Mouse (Mus musculus): Measurements from ENCODE around the gene Hmga2. TPM values are rescaled to one million over a fixed set of nuclear protein-coding genes. Genes with fewer than 3 reads are reported as not detected.
"Not testable (repeated sequence)": the region's sequence is repeated elsewhere in the genome, so short reads cannot be mapped to it uniquely, and the experiment has no call there.

The Hmga2 gene
- polyA plus RNA-seq, 2 experiments from 2014 or later: 0.26 TPM; not detected in 1

GRCm38 (mm10) chr10:120390912-120391835, 85.1 kb downstream of the Hmga2 start:
- ATAC-seq: no peak

GRCm38 (mm10) chr10:120389707-120390106, 86.6 kb downstream of the Hmga2 start:
- no peak for ATAC-seq

GRCm38 (mm10) chr10:120388966-120389365, 87.3 kb downstream of the Hmga2 start:
- ATAC-seq: no peak

- no peak for ATAC-seq
Measured at GRCm38 (mm10) chr10:120388400-120388871, 87.8 kb downstream of the Hmga2 start.

- ATAC-seq: no peak
Measured at GRCm38 (mm10) chr10:120387105-120387504, 89.2 kb downstream of the Hmga2 start.

GRCm38 (mm10) chr10:120384797-120385600, 91.3 kb downstream of the Hmga2 start:
- ATAC-seq: peak; percentile 54

GRCm38 (mm10) chr10:120384040-120384439, 92.2 kb downstream of the Hmga2 start:
- no peak for ATAC-seq

- ATAC-seq: no peak
Measured at GRCm38 (mm10) chr10:120377795-120378194, 98.5 kb downstream of the Hmga2 start.

- ATAC-seq: no peak
Measured at GRCm38 (mm10) chr10:120377327-120377752, 98.9 kb downstream of the Hmga2 start.

GRCm38 (mm10) chr10:120375438-120375837, 100.8 kb downstream of the Hmga2 start:
- peak; percentile 77 for ATAC-seq

- no peak for ATAC-seq
Measured at GRCm38 (mm10) chr10:120371215-120371614, 105.1 kb downstream of the Hmga2 start.

GRCm38 (mm10) chr10:120369187-120369805, 107.0 kb downstream of the Hmga2 start:
- no peak for ATAC-seq

- ATAC-seq: not testable (repeated sequence)
Measured at GRCm38 (mm10) chr10:120366173-120366592, 110.1 kb downstream of the Hmga2 start.

- no peak for ATAC-seq
Measured at GRCm38 (mm10) chr10:120365380-120366172, 110.7 kb downstream of the Hmga2 start.

GRCm38 (mm10) chr10:120363983-120364582, 112.2 kb downstream of the Hmga2 start:
- ATAC-seq: no peak

- not testable (repeated sequence) for ATAC-seq
Measured at GRCm38 (mm10) chr10:120363298-120363982, 112.8 kb downstream of the Hmga2 start.

GRCm38 (mm10) chr10:120354523-120355030, 121.7 kb downstream of the Hmga2 start:
- no peak for ATAC-seq

GRCm38 (mm10) chr10:120345325-120345724, 130.9 kb downstream of the Hmga2 start:
- no peak for ATAC-seq

GRCm38 (mm10) chr10:120344558-120345318, 131.5 kb downstream of the Hmga2 start:
- no peak for ATAC-seq

GRCm38 (mm10) chr10:120339906-120340305, 136.4 kb downstream of the Hmga2 start:
- not testable (repeated sequence) for ATAC-seq

Data from activated CD4-positive, CD25-positive, alpha-beta regulatory T cell, adult 4 months (primary cell).